Mouse (Mus musculus): ENCODE results near the gene Hist1h2bn. TPM values are rescaled to one million over a fixed set of nuclear protein-coding genes. Genes with fewer than 3 reads are reported as not detected.
"Not testable (repeated sequence)": the region's sequence is repeated elsewhere in the genome, so short reads cannot be mapped to it uniquely, and the experiment has no call there.

Gene Hist1h2bn
- polyA plus RNA-seq, 1 experiment, result 3.8 TPM

DNA sequence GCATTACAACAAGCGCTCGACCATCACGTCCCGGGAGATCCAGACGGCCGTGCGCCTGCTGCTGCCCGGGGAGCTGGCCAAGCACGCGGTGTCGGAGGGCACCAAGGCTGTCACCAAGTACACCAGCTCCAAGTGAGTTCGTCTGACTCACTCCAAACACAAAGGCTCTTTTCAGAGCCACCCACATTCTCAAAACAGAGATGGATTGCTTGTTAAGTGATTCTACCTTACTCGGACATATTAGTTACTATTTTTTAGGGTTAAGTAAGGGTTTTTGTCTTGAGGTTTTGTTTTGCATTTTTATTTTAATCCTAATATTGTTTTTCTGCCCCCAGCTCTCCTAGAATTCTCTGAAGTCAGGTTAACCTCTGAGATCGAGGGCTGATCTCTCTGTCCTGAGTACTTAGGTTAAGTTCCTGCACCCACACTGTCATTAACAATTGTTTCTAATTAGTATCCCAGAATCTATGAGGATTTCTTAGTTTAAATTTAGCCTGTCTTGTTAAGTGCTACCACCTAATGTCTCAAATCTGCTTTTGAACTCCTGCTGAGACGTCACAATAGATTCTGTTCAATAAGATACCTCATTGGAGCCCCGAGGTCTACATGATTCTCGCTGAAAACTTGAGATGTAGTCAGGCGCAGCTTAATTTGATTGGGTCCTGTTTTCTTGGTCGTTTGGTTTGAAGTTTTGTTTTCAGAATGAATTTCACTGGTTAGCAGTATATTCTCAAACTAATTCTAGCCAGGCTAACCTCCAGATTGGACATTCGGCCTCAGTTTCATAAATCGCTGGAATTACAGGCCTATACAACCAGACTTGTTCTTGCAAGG lies 34.1 kb downstream of the Hist1h2bn start:
- Histone ChIP-seq H3ac (ENCODE audit: control insufficient read depth, insufficient read length, low read depth) (peak overlapping the region; percentile 32), H3K79me3 (ENCODE audit: low read depth) (no peaks in the 10 kb centered on the region), H3K27me3 (ENCODE audit: control insufficient read depth, insufficient read depth, insufficient read length) (no peaks in the 10 kb centered on the region), H3K36me3 (ENCODE audit: control insufficient read depth, insufficient read depth) (no peaks in the 10 kb centered on the region), H3K79me2 (ENCODE audit: control insufficient read depth, insufficient read depth) (no peaks in the 10 kb centered on the region), H3K4me3 (ENCODE audit: insufficient read depth, poor library complexity, severe bottlenecking) (no peak overlapping the region)
- no peak for TF ChIP-seq MYOD1 (IDR thresholded peaks at IDR 0.05; ENCODE audit: control insufficient read depth, insufficient read length, low read depth)
- no peak for TF ChIP-seq FOSL1 (IDR thresholded peaks at IDR 0.05; ENCODE audit: insufficient read depth, low read length, poor library complexity, severe bottlenecking)
- TF ChIP-seq CTCF (IDR thresholded peaks at IDR 0.05; ENCODE audit: control insufficient read depth, insufficient read depth, insufficient read length), result no peak
- no peak for TF ChIP-seq MYOG (IDR thresholded peaks at IDR 0.05; ENCODE audit: control insufficient read depth, extremely low read depth, insufficient read length)
- TF ChIP-seq USF1 (IDR thresholded peaks at IDR 0.05; ENCODE audit: low read depth), result no peak
- no peak for TF ChIP-seq CEBPB (IDR thresholded peaks at IDR 0.05; ENCODE audit: low read depth)
- no peak for TF ChIP-seq MAX (IDR thresholded peaks at IDR 0.05)

- Histone ChIP-seq H3K79me2 (ENCODE audit: control insufficient read depth, insufficient read depth) (no peaks in the 10 kb centered on the region), H3K36me3 (ENCODE audit: control insufficient read depth, insufficient read depth) (no peaks in the 10 kb centered on the region), H3ac (ENCODE audit: control insufficient read depth, insufficient read length, low read depth) (no peak overlapping the region), H3K79me3 (ENCODE audit: low read depth) (no peaks in the 10 kb centered on the region), H3K27me3 (ENCODE audit: control insufficient read depth, insufficient read depth, insufficient read length) (no peaks in the 10 kb centered on the region), H3K4me3 (ENCODE audit: insufficient read depth, poor library complexity, severe bottlenecking) (no peak overlapping the region)
- TF ChIP-seq CEBPB (IDR thresholded peaks at IDR 0.05; ENCODE audit: low read depth), result no peak
- TF ChIP-seq MAX (IDR thresholded peaks at IDR 0.05), result no peak
- TF ChIP-seq CTCF (IDR thresholded peaks at IDR 0.05; ENCODE audit: control insufficient read depth, insufficient read depth, insufficient read length), result no peak
Observed at GRCm38 (mm10) chr13:21789925-21790324, 36.0 kb downstream of the Hist1h2bn start.

- H3K27me3 ChIP-seq (ENCODE audit: control insufficient read depth, insufficient read depth, insufficient read length), result no peaks in the 10 kb centered on the region
- no peaks in the 10 kb centered on the region for H3K36me3 ChIP-seq (ENCODE audit: control insufficient read depth, insufficient read depth)
- no peaks in the 10 kb centered on the region for H3K79me2 ChIP-seq (ENCODE audit: control insufficient read depth, insufficient read depth)
- TF ChIP-seq MYOG (IDR thresholded peaks at IDR 0.05; ENCODE audit: control insufficient read depth, extremely low read depth, insufficient read length), result no peak
- no peak for TF ChIP-seq CTCF (IDR thresholded peaks at IDR 0.05; ENCODE audit: control insufficient read depth, insufficient read depth, insufficient read length)
- no peak for TF ChIP-seq MYOD1 (IDR thresholded peaks at IDR 0.05; ENCODE audit: control insufficient read depth, insufficient read length, low read depth)
- no peak for TF ChIP-seq USF1 (IDR thresholded peaks at IDR 0.05; ENCODE audit: low read depth)
- TF ChIP-seq CEBPB (IDR thresholded peaks at IDR 0.05; ENCODE audit: low read depth), result no peak
- TF ChIP-seq MAX (IDR thresholded peaks at IDR 0.05), result no peak
- TF ChIP-seq FOSL1 (IDR thresholded peaks at IDR 0.05; ENCODE audit: insufficient read depth, low read length, poor library complexity, severe bottlenecking), result no peak
- H3K79me3 ChIP-seq (ENCODE audit: low read depth), result no peaks in the 10 kb centered on the region
- H3ac ChIP-seq (ENCODE audit: control insufficient read depth, insufficient read length, low read depth), result no peak overlapping the region
- H3K4me3 ChIP-seq (ENCODE audit: insufficient read depth, poor library complexity, severe bottlenecking), result no peak overlapping the region
Observed at GRCm38 (mm10) chr13:21790601-21791283, 36.8 kb downstream of the Hist1h2bn start.

- no peak for TF ChIP-seq CEBPB (IDR thresholded peaks at IDR 0.05; ENCODE audit: low read depth)
- TF ChIP-seq MAX (IDR thresholded peaks at IDR 0.05), result no peak
- Histone ChIP-seq H3K36me3 (ENCODE audit: control insufficient read depth, insufficient read depth) (no peaks in the 10 kb centered on the region), H3K79me2 (ENCODE audit: control insufficient read depth, insufficient read depth) (no peaks in the 10 kb centered on the region), H3ac (ENCODE audit: control insufficient read depth, insufficient read length, low read depth) (no peak overlapping the region), H3K4me3 (ENCODE audit: insufficient read depth, poor library complexity, severe bottlenecking) (no peak overlapping the region), H3K79me3 (ENCODE audit: low read depth) (no peaks in the 10 kb centered on the region), H3K27me3 (ENCODE audit: control insufficient read depth, insufficient read depth, insufficient read length) (no peaks in the 10 kb centered on the region)
Observed at GRCm38 (mm10) chr13:21795584-21795983, 41.7 kb downstream of the Hist1h2bn start.

DNA sequence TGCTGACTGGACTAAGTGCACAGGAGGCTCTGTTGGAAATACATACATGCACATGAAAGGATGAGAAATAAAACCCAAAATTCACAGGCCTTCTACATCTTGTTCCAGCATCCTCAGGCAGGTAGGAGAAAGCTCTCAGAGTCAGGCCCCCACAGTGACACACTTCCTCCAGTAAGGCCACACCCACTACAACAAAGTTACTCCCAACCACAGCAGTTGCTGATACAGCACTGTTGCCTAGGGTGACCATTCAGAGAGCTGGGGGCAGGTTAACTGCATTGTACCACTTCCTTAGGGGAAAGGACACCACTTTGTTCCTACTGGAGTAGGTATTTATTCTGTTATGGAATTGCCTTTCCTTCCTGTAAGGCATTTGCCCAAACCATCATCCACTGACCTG lies 43.2 kb downstream of the Hist1h2bn start:
- not testable (repeated sequence) for H3ac ChIP-seq (ENCODE audit: control insufficient read depth, insufficient read length, low read depth); H3K27me3 ChIP-seq (ENCODE audit: control insufficient read depth, insufficient read depth, insufficient read length); H3K79me2 ChIP-seq (ENCODE audit: control insufficient read depth, insufficient read depth); H3K36me3 ChIP-seq (ENCODE audit: control insufficient read depth, insufficient read depth); H3K4me3 ChIP-seq (ENCODE audit: insufficient read depth, poor library complexity, severe bottlenecking); H3K79me3 ChIP-seq (ENCODE audit: low read depth)

DNA sequence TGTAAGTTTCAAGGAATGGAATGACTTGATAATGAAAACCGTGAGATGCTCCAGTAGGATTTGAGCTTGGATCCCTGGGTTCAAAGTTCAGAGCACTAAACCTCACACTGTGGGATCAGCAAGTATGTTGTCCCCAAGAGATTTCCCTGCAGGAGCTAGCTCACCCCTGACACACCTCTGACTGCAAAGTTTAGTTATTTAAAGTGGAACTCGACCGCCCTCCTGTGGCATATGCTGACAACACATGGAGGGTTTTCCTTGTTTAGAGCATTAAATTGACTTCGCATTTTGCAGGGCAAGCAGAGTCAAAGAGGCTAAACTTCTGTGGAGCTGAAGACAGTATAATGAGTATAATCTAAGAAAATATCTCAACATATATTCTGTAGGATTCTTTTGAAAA lies 49.1 kb downstream of the Hist1h2bn start:
- H3ac ChIP-seq (ENCODE audit: control insufficient read depth, insufficient read length, low read depth); H3K4me3 ChIP-seq (ENCODE audit: insufficient read depth, poor library complexity, severe bottlenecking); H3K36me3 ChIP-seq (ENCODE audit: control insufficient read depth, insufficient read depth); H3K79me2 ChIP-seq (ENCODE audit: control insufficient read depth, insufficient read depth); H3K79me3 ChIP-seq (ENCODE audit: low read depth); H3K27me3 ChIP-seq (ENCODE audit: control insufficient read depth, insufficient read depth, insufficient read length): not testable (repeated sequence)

Small RNAs within 50 kb of the gene (microRNA-seq; reads per million reads assigned to microRNA genes)
- gene Gm44346 (ENCODE audit: borderline microRNAs expressed) (not detected), gene Gm44357 (ENCODE audit: borderline microRNAs expressed) (0.16 reads per million), gene Gm44367 (ENCODE audit: borderline microRNAs expressed) (not detected), gene Gm44454 (ENCODE audit: borderline microRNAs expressed) (not detected)

Other genes with a start within 250 kb of the Hist1h2bn start
- gene Zkscan8, start 223.0 kb upstream of the Hist1h2bn start, polyA plus RNA-seq (2012; fragmentation: generic; extraction: Trizol), result 0.97 TPM
- gene Olfr1366, start 211.3 kb upstream of the Hist1h2bn start, polyA plus RNA-seq (2012; fragmentation: generic; extraction: Trizol), result 0.02 TPM
- gene Olfr1535, start 194.2 kb upstream of the Hist1h2bn start, polyA plus RNA-seq (2012; fragmentation: generic; extraction: Trizol), result not detected
- not detected for gene Olfr1364, start 172.4 kb upstream of the Hist1h2bn start, polyA plus RNA-seq (2012; fragmentation: generic; extraction: Trizol)
- not detected for gene Olfr1362, start 140.1 kb upstream of the Hist1h2bn start, polyA plus RNA-seq (2012; fragmentation: generic; extraction: Trizol)
- 0.01 TPM for gene Olfr11, start 111.6 kb upstream of the Hist1h2bn start, polyA plus RNA-seq (2012; fragmentation: generic; extraction: Trizol)
- gene Olfr1361, start 90.7 kb upstream of the Hist1h2bn start, polyA plus RNA-seq (2012; fragmentation: generic; extraction: Trizol), result not detected
- gene Olfr1360, start 76.7 kb upstream of the Hist1h2bn start, polyA plus RNA-seq (2012; fragmentation: generic; extraction: Trizol), result not detected
- gene Olfr1359, start 56.0 kb upstream of the Hist1h2bn start, polyA plus RNA-seq (2012; fragmentation: generic; extraction: Trizol), result not detected
- gene Hist1h2bl, start 38.0 kb upstream of the Hist1h2bn start, polyA plus RNA-seq (2012; fragmentation: generic; extraction: Trizol), result 9.1 TPM
- gene Hist1h2ai, start 37.7 kb upstream of the Hist1h2bn start, polyA plus RNA-seq (2012; fragmentation: generic; extraction: Trizol), result 15.6 TPM
- 15.6 TPM for gene Hist1h3h, start 36.5 kb upstream of the Hist1h2bn start, polyA plus RNA-seq (2012; fragmentation: generic; extraction: Trizol)
- 3.4 TPM for gene Hist1h2bm, start 32.1 kb upstream of the Hist1h2bn start, polyA plus RNA-seq (2012; fragmentation: generic; extraction: Trizol)
- 2.9 TPM for gene Hist1h4j, start 19.1 kb upstream of the Hist1h2bn start, polyA plus RNA-seq (2012; fragmentation: generic; extraction: Trizol)
- 10.3 TPM for gene Hist1h4k, start 3.6 kb upstream of the Hist1h2bn start, polyA plus RNA-seq (2012; fragmentation: generic; extraction: Trizol)
- 5.9 TPM for gene Hist1h2ak, start 296 bp upstream of the Hist1h2bn start, polyA plus RNA-seq (2012; fragmentation: generic; extraction: Trizol)
- 1.6 TPM for gene Hist1h1b, start 26.5 kb downstream of the Hist1h2bn start, polyA plus RNA-seq (2012; fragmentation: generic; extraction: Trizol)
- gene Hist1h3i, start 29.2 kb downstream of the Hist1h2bn start, polyA plus RNA-seq (2012; fragmentation: generic; extraction: Trizol), result 9.4 TPM
- gene Hist1h2an, start 33.1 kb downstream of the Hist1h2bn start, polyA plus RNA-seq (2012; fragmentation: generic; extraction: Trizol), result 18.1 TPM
- 2.6 TPM for gene Hist1h2bp, start 33.3 kb downstream of the Hist1h2bn start, polyA plus RNA-seq (2012; fragmentation: generic; extraction: Trizol)
- 20.3 TPM for gene Hist1h2bq, start 56.1 kb downstream of the Hist1h2bn start, polyA plus RNA-seq (2012; fragmentation: generic; extraction: Trizol)
- not detected for gene Hist1h2ao, start 56.3 kb downstream of the Hist1h2bn start, polyA plus RNA-seq (2012; fragmentation: generic; extraction: Trizol)
- gene Hist1h4m, start 57.6 kb downstream of the Hist1h2bn start, polyA plus RNA-seq (2012; fragmentation: generic; extraction: Trizol), result not detected
- gene Hist1h4n, start 78.1 kb downstream of the Hist1h2bn start, polyA plus RNA-seq (2012; fragmentation: generic; extraction: Trizol), result 17.3 TPM
- 2,018 TPM for gene Hist1h2ap, start 79.4 kb downstream of the Hist1h2bn start, polyA plus RNA-seq (2012; fragmentation: generic; extraction: Trizol)
- 19.7 TPM for gene Hist1h2br, start 79.6 kb downstream of the Hist1h2bn start, polyA plus RNA-seq (2012; fragmentation: generic; extraction: Trizol)
- 1.4 TPM for gene Zfp184, start 191.0 kb downstream of the Hist1h2bn start, polyA plus RNA-seq (2012; fragmentation: generic; extraction: Trizol)
- gene Pom121l2, start 227.1 kb downstream of the Hist1h2bn start, polyA plus RNA-seq (2012; fragmentation: generic; extraction: Trizol), result not detected

Data from C2C12 (cell line).